Mouse (Mus musculus): ENCODE measurements around the gene Aacs. TPM values are rescaled to one million over a fixed set of nuclear protein-coding genes. Genes with fewer than 3 reads are reported as not detected.
"Not testable (repeated sequence)": the region's sequence is repeated elsewhere in the genome, so short reads cannot be mapped to it uniquely, and the experiment has no call there.

Gene Aacs
- polyA plus RNA-seq, 1 experiment from 2014 or later, result 51.8 TPM

DNA sequence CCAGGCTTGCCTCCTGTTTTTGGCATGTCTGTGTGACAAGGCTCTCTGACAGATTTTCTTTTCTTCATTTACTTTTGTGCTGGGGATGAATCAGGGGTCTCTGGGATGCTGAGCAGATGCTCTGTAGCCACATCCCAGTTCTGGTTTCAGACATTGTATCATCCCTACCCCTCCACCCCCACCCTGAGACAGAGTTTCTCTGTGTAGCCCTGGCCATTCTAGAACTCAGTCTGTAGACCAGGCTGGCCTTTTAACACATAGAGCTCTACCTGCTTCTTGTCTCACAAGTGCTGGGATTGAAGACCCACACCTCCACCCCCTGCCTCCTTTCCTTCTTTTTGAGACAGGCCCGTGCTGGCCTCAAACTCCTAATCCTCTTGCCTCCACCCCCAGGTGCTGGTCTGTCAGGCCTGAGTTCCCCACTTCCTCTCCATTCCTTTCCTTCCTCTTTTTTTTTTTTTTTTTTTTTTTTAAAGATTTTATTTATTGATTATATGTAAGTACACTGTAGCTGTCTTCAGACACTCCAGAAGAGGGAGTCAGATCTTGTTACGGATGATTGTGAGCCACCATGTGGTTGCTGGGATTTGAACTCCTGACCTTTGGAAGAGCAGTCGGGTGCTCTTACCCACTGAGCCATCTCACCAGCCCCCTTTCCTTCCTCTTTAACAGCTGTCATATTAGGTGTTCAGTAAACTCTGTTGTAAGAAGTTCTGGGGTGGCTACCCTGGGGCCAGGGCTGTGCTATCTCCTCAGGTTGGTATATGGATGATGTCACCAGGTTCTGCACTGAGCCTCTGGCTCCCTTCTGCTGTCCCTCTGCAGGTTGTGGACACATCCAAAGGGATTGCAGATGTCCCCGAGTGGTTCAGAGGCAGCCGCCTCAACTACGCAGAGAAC lies 8.3 kb downstream of the Aacs start:
- H3K9me3 ChIP-seq (replicated peaks; ENCODE audit: control insufficient read depth, low read length), result no peaks in the 10 kb centered on the region
- peaks cover 40% of the 10 kb centered on the region for H3K36me3 ChIP-seq (ENCODE audit: control insufficient read depth, insufficient read depth, low read length)
- ATAC-seq (no peak), DNase-seq (ENCODE audit: low spot score) (no peak)
- H3K4me3 ChIP-seq (ENCODE audit: low read depth, low read length), result no peak overlapping the region
- H3K27ac ChIP-seq (ENCODE audit: low read depth, low read length), result no peak overlapping the region
- no peak overlapping the region for H3K9ac ChIP-seq (ENCODE audit: low read length)
- no peak overlapping the region for H3K4me2 ChIP-seq (ENCODE audit: low read length)
- no peaks in the 10 kb centered on the region for H3K27me3 ChIP-seq (replicated peaks; ENCODE audit: control insufficient read depth, insufficient read depth, low read length)
- H3K4me1 ChIP-seq (ENCODE audit: control insufficient read depth, insufficient read depth, low read length), result no peaks in the 10 kb centered on the region
- WGBS, result 86% methylated on average over 5 of the region's 6 CpGs

DNA sequence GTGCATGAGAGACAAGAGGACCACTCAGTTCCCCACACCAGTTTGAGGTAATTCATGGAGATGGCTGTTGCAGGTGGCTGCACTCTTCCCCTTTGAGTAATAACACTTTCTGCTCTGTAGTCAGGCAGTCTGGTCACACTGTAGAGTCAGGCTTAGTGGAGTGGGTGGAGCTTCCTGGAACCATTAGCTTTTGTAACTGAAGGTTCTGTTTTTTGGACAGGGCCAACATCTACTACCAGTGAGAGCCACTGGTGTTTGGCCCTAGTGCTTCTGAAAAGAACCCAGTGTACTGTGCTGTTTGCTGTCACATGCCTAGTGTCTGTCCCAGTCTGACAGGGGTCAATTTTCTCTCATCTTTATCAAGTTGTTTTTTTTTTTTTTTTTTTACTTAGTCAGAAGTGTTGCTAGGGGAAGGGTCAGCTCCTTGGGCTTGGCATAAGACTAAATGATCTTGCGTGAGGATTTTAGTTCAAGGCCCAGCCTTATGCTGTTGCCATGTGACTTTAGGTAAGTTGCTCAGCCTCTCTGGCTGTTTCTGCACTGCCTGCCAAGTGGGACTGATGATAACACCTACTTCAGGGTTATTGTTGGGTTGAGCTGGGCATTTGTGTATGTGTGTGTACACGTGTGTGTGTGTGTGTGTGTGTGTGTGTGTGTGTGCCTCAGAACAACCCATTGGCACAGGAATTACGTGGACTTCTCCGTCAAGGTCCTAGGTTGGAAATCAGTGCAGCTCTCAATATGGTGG lies 9.6 kb downstream of the Aacs start:
- WGBS, result 94% methylated on average over 4 of the region's 4 CpGs

DNA sequence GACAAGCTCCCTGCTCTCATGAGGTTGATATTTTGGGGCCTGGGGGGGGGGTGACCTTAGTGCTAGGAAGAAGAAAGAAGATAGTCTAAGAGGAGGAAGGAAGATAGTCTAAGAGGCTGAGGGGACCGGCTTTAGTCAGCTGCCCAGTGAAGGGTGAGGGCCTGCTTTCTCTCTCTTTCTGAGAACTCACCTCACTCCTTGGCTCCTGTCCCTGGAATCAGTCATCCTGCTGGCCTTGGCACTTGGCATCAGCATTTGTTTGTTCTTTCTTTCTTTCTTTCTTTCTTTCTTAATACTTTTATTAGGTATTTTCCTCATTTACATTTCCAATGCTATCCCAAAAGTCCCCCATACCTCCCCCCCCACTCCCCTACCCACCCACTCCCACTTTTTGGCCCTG lies 10.5 kb downstream of the Aacs start:
- 76% methylated on average over 1 of the region's 1 CpGs for WGBS

More for the DNA sequence above, 9.6 kb downstream of the Aacs start:
- no peak overlapping the region for H3K9ac ChIP-seq (ENCODE audit: low read length)
- no peak overlapping the region for H3K4me3 ChIP-seq (ENCODE audit: low read depth, low read length)
- no peak overlapping the region for H3K4me2 ChIP-seq (ENCODE audit: low read length)
- no peak overlapping the region for H3K27ac ChIP-seq (ENCODE audit: low read depth, low read length)
- ATAC-seq, result no peak
- peaks cover 48% of the 10 kb centered on the region for H3K36me3 ChIP-seq (ENCODE audit: control insufficient read depth, insufficient read depth, low read length)
- no peaks in the 10 kb centered on the region for H3K9me3 ChIP-seq (replicated peaks; ENCODE audit: control insufficient read depth, low read length)
- DNase-seq (ENCODE audit: low spot score), result no peak
- H3K4me1 ChIP-seq (ENCODE audit: control insufficient read depth, insufficient read depth, low read length), result no peaks in the 10 kb centered on the region
- H3K27me3 ChIP-seq (replicated peaks; ENCODE audit: control insufficient read depth, insufficient read depth, low read length), result no peaks in the 10 kb centered on the region

DNA sequence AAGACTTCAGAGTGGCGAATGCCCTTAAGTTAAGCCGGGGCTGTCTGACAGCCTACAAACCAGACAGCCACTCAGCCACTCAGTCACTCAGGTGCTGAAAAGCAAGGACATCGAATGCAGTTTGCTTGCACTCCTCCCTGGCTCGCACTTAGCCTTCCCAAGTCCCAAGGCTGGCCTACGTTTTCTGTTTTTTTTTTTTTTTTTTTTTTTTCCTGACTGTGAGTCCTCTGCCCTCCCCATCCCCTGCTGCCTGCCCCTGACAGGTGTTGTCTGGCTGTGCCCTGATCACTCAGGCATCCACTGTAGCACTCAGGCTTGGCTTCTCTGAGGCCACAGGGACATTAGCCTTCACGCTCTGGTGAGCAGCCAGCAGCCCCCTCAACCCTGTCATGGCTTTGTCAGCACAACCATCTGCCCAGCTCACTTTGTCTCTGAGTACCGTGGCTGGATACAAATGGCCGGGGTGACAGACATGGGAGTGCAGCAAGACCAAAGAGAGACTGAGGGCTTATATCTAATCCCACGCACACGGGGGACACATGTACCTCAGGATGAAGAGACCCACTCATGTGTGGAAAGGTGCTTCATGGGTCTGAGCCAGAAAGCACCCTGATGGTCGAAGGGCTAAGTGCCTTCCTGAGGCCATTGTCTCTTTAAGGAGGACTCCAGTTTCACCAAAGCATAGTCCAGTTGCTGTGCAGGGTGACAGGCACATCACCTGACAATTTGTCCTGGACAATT lies 11.9 kb downstream of the Aacs start:
- ATAC-seq (peak; percentile 63; the same call in 1 of the 2 replicates), DNase-seq (ENCODE audit: low spot score) (peak; percentile 56)
- peak overlapping the region; percentile 10; the same call in 1 of the 2 replicates for H3K27ac ChIP-seq (ENCODE audit: low read depth, low read length)
- peaks cover 60% of the 10 kb centered on the region for H3K36me3 ChIP-seq (ENCODE audit: control insufficient read depth, insufficient read depth, low read length)
- H3K9me3 ChIP-seq (replicated peaks; ENCODE audit: control insufficient read depth, low read length), result no peaks in the 10 kb centered on the region
- 60% methylated on average over 11 of the region's 11 CpGs for WGBS
- H3K4me2 ChIP-seq (ENCODE audit: low read length), result no peak overlapping the region
- H3K4me3 ChIP-seq (ENCODE audit: low read depth, low read length), result no peak overlapping the region
- H3K9ac ChIP-seq (ENCODE audit: low read length), result no peak overlapping the region
- no peaks in the 10 kb centered on the region for H3K4me1 ChIP-seq (ENCODE audit: control insufficient read depth, insufficient read depth, low read length)
- H3K27me3 ChIP-seq (replicated peaks; ENCODE audit: control insufficient read depth, insufficient read depth, low read length), result no peaks in the 10 kb centered on the region

More for the DNA sequence above, 10.5 kb downstream of the Aacs start:
- Histone ChIP-seq H3K4me3 (ENCODE audit: low read depth, low read length) (no peak overlapping the region), H3K4me2 (ENCODE audit: low read length) (no peak overlapping the region), H3K36me3 (ENCODE audit: control insufficient read depth, insufficient read depth, low read length) (peaks cover 56% of the 10 kb centered on the region), H3K4me1 (ENCODE audit: control insufficient read depth, insufficient read depth, low read length) (no peaks in the 10 kb centered on the region), H3K9ac (ENCODE audit: low read length) (no peak overlapping the region), H3K9me3 (replicated peaks; ENCODE audit: control insufficient read depth, low read length) (no peaks in the 10 kb centered on the region), H3K27me3 (replicated peaks; ENCODE audit: control insufficient read depth, insufficient read depth, low read length) (no peaks in the 10 kb centered on the region), H3K27ac (ENCODE audit: low read depth, low read length) (no peak overlapping the region)
- no peak for ATAC-seq
- no peak for DNase-seq (ENCODE audit: low spot score)

DNA sequence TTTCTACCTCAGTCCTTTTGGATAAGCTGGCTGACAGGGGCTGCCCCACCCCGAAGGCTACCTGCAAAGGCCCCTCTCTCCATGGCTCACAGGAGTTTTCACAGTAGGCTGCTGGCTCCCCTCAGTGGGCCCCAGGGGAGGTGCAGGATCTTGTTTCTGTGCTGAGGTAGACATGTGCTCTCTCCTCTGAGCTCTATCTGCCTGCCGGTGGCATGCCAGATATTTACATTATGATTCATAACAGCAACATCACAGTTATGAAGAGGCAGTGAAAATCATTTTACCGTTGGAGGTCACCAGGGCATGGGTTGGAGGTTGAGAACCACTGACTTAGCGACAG lies 12.5 kb downstream of the Aacs start:
- H3K9me3 ChIP-seq (replicated peaks; ENCODE audit: control insufficient read depth, low read length), result no peaks in the 10 kb centered on the region
- peak overlapping the region; percentile 10; the same call in 1 of the 2 replicates for H3K27ac ChIP-seq (ENCODE audit: low read depth, low read length)
- H3K4me2 ChIP-seq (ENCODE audit: low read length), result no peak overlapping the region
- H3K9ac ChIP-seq (ENCODE audit: low read length), result no peak overlapping the region
- DNase-seq (ENCODE audit: low spot score), result no peak
- ATAC-seq, result peak; percentile 48; the same call in 1 of the 2 replicates
- H3K27me3 ChIP-seq (replicated peaks; ENCODE audit: control insufficient read depth, insufficient read depth, low read length), result no peaks in the 10 kb centered on the region
- peaks cover 59% of the 10 kb centered on the region for H3K36me3 ChIP-seq (ENCODE audit: control insufficient read depth, insufficient read depth, low read length)
- no peaks in the 10 kb centered on the region for H3K4me1 ChIP-seq (ENCODE audit: control insufficient read depth, insufficient read depth, low read length)
- WGBS, result 78% methylated on average over 4 of the region's 4 CpGs
- no peak overlapping the region for H3K4me3 ChIP-seq (ENCODE audit: low read depth, low read length)

DNA sequence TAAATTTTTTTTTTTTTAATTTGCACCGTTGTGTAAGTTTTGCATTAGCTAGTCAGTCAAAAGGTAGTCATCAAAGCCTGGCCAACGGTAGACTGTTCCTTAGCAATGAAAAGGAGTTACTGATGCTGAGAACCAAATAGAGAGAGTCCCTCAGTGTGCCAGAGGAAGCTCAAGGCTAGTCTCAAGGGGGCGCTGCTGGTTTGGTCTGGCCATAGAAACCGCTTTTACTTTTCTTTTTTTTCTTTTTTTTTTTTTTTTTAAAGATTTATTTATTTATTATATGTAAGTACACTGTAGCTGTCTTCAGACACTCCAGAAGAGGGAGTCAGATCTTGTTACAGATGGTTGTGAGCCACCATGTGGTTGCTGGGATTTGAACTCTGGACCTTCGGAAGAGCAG lies 13.3 kb downstream of the Aacs start:
- not testable (repeated sequence) for H3K9me3 ChIP-seq (replicated peaks; ENCODE audit: control insufficient read depth, low read length); H3K4me1 ChIP-seq (ENCODE audit: control insufficient read depth, insufficient read depth, low read length); H3K9ac ChIP-seq (ENCODE audit: low read length); H3K27me3 ChIP-seq (replicated peaks; ENCODE audit: control insufficient read depth, insufficient read depth, low read length); H3K4me2 ChIP-seq (ENCODE audit: low read length); H3K27ac ChIP-seq (ENCODE audit: low read depth, low read length); ATAC-seq; DNase-seq (ENCODE audit: low spot score); H3K4me3 ChIP-seq (ENCODE audit: low read depth, low read length)
- peaks cover 54% of the 10 kb centered on the region for H3K36me3 ChIP-seq (ENCODE audit: control insufficient read depth, insufficient read depth, low read length)
- 91% methylated on average over 5 of the region's 5 CpGs for WGBS

DNA sequence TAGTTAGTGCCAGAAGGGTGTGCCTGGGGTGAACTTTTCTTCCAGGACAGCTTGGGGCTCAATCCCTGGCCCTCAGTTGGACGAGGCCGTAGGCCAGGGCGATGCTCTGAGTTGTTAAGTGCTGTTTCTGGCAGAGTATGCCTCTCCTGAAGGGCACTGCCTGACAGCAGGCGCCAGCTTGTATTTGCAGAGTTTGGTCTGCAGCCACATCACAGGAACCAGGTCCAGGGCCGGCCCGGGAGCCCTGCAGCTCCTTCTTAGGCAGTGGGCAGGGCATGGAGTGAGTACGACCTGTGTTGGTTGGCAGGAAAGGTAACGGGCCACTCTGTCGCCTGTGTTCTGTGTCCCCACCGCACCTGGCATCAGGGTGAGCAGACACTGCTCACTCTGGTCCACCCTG lies 15.5 kb downstream of the Aacs start:
- H3K4me3 ChIP-seq (ENCODE audit: low read depth, low read length), result no peak overlapping the region
- ATAC-seq, result no peak
- H3K9ac ChIP-seq (ENCODE audit: low read length), result no peak overlapping the region
- peaks cover 51% of the 10 kb centered on the region for H3K36me3 ChIP-seq (ENCODE audit: control insufficient read depth, insufficient read depth, low read length)
- no peak for DNase-seq (ENCODE audit: low spot score)
- WGBS, result 90% methylated on average over 10 of the region's 10 CpGs
- H3K4me2 ChIP-seq (ENCODE audit: low read length), result no peak overlapping the region
- H3K9me3 ChIP-seq (replicated peaks; ENCODE audit: control insufficient read depth, low read length), result no peaks in the 10 kb centered on the region
- H3K4me1 ChIP-seq (ENCODE audit: control insufficient read depth, insufficient read depth, low read length), result no peaks in the 10 kb centered on the region
- H3K27ac ChIP-seq (ENCODE audit: low read depth, low read length), result no peak overlapping the region
- no peaks in the 10 kb centered on the region for H3K27me3 ChIP-seq (replicated peaks; ENCODE audit: control insufficient read depth, insufficient read depth, low read length)

DNA sequence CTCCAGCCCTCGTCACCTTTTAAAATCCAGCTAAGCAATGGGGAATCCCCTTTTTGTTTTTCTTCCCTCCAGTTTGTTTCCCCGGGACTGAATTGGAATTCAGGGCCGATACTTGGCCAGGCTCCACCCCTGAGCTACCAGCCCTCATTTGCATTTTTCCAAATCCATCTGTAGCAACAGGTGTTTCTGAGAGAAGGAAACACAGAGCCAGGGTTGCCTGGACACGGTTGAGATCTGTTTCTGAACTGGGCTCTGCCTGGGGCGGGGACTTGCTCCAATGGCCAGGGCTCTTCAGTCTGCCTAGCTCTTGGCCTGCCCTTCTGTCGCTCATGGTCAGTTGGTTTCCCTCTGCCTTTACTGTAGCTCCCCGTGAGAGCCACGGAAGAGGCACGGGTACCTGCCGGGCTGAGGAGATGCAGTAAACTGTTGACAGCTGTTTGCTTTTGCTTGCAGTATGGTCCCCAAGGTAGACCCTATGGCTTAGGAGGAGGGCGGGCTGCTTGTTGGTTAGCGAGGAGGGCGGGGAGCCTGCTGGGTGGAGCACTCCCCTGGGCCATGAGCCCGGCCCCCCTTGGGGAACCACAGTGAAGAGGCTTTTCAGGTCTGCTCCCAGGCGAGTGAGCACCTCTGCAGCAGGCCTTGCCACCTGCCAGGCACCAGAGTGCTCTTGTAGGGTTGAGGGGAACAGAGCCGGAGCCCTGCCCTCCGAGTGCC lies 16.9 kb downstream of the Aacs start:
- Histone ChIP-seq H3K4me3 (ENCODE audit: low read depth, low read length) (no peak overlapping the region), H3K9ac (ENCODE audit: low read length) (no peak overlapping the region), H3K36me3 (ENCODE audit: control insufficient read depth, insufficient read depth, low read length) (peaks cover 51% of the 10 kb centered on the region), H3K27me3 (replicated peaks; ENCODE audit: control insufficient read depth, insufficient read depth, low read length) (no peaks in the 10 kb centered on the region), H3K4me2 (ENCODE audit: low read length) (no peak overlapping the region), H3K27ac (ENCODE audit: low read depth, low read length) (no peak overlapping the region), H3K9me3 (replicated peaks; ENCODE audit: control insufficient read depth, low read length) (no peaks in the 10 kb centered on the region), H3K4me1 (ENCODE audit: control insufficient read depth, insufficient read depth, low read length) (no peaks in the 10 kb centered on the region)
- DNase-seq (ENCODE audit: low spot score), result no peak
- 55% methylated on average over 17 of the region's 17 CpGs for WGBS
- ATAC-seq, result no peak

Data from forebrain, embryonic 14.5 days (tissue).